Comparison of ENCODE assay signal across 1 mouse cellular context in the genomic region with DNA sequence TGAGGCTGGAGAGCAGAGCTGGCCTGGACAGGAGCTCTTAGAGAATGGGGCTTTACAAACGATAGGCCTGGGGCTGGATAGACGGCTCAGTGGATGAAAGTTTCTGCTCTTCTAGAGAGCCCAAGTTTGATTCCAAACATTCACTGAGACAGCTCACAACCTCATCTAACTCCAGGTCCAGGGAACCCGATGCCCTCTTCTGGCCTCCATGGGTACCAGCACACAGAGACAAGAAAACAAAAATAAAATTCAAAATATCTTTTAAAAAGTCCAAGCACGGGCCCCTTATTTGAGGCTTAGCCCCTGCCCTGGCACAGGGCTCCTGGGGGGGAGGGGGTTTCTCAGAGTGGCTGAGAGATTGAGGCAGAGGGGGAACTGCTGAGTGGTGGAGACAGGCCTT.
TF ChIP-seq lines count a peak whose summit lies in the region.

No protein-coding gene starts in this region.

TF ChIP-seq in MEL, 35 proteins besides CTCF, POLR2A, EP300 and RAD21:
- TF ChIP-seq MYC (IDR thresholded peaks at IDR 0.05; ENCODE audit: low read depth, low read length) (no peak), SMC3 (IDR thresholded peaks at IDR 0.05; ENCODE audit: low read depth, low read length) (peak; percentile 48), ZC3H11A (IDR thresholded peaks at IDR 0.05; ENCODE audit: low read depth, low read length) (0 out of 2 replicates have a peak, but pooled peaks have one; percentile 6)
